Mouse (Mus musculus) midbrain, embryonic 10.5 days (tissue): ENCODE data around the gene Top2b. TPM values are rescaled to one million over a fixed set of nuclear protein-coding genes. Genes with fewer than 3 reads are reported as not detected.

ENCODE experiments used
- DNase-seq: peaks from one replicate; pipeline ENCODE4 v3.0.0-alpha.2; 2017; ENCODE audit warnings: low spot score
- H3K27ac ChIP-seq: fragments of 300-500 bp; sonication (generic); replicated peaks from 2 replicates; pipeline ENCODE4 v1.5.1; 2016; ENCODE audit warnings: mild to moderate bottlenecking
- H3K27me3 ChIP-seq: fragments of 300-500 bp; sonication (generic); 2 replicates; pipeline ENCODE4 v1.6.1; 2016; ENCODE audit warnings: low read depth, mild to moderate bottlenecking; ENCODE audit not compliant: poor library complexity, severe bottlenecking
- H3K36me3 ChIP-seq: fragments of 300-500 bp; sonication (generic); 2 replicates; pipeline ENCODE4 v1.6.1; 2016; ENCODE audit warnings: mild to moderate bottlenecking, moderate library complexity
- H3K4me1 ChIP-seq: fragments of 300-500 bp; sonication (generic); 2 replicates; pipeline ENCODE4 v1.6.1; 2016
- H3K4me3 ChIP-seq: fragments of 300-500 bp; sonication (generic); 2 replicates; pipeline ENCODE4 v1.5.1; 2016; ENCODE audit warnings: mild to moderate bottlenecking, moderate library complexity
- H3K9me3 ChIP-seq: fragments of 300-500 bp; sonication (generic); replicated peaks from 2 replicates; pipeline ENCODE4 v1.6.1; 2016; ENCODE audit warnings: mild to moderate bottlenecking
- WGBS: fragments of 180-500 bp; shearing (Covaris S2); methylation state at CpG from one replicate; pipeline ENCODE4 v1.1.7; 2016; 5-methylcytosine and 5-hydroxymethylcytosine counted together
- polyA plus RNA-seq: library from polyadenylated mRNA; unstranded; fragments of >200 nt; fragmentation: Nextera tagmentation; extraction: Ambion mirVana; gene quantifications from 2 replicates; pipeline ENCODE4 v1.2.1, GENCODE M21; 2016

Gene Top2b
- polyA plus RNA-seq, 1 experiment from 2014 or later: 64.5 TPM

DNA sequence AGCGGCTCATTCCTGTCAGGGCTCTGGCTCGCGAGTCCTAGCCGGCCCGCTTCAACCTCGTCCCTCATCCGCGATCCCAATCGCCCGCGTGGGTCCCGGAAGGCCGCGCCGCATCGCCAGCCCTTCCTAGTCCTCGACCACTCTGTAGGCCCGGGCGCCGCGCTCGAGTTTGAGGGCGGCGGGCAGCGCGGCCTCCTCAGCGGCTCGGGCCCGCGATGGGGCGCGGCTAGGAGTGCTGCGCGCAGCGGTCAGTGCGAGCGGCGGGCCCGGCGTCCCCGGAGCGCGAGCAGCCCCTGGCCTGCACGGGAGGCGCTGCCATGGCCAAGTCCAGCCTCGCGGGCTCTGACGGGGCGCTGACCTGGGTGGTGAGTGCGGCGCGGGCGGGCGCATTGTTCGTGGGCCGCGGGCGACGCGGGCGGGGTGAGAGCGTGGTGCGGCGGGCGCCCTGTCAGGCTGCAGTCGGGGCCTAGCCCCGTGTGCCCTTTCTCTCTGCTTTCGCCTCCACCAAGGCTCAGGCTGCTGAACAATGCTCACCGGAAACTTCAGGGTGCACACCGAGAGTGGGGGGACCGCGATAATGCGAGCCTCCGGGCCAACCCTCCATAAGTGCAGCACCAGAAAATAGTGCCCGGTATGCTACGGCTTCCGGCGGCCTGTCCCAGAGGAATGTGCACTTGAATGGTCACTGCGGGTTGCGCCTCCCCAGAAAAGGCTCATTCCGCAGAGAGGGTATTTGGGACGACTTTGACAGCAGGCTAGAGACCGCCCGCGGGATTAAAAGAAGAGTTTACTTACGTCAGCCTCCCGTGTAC is 589 bp downstream of the Top2b start:
- no peaks in the 10 kb centered on the region for H3K27me3 ChIP-seq
- WGBS: under 1% methylated on average over 84 of the region's 87 CpGs
- no peaks in the 10 kb centered on the region for H3K9me3 ChIP-seq
- DNase-seq: peak; percentile 74
- H3K4me1 ChIP-seq: peaks cover 25% of the 10 kb centered on the region
- H3K4me3 ChIP-seq: peak overlapping the region; percentile 93
- peaks cover 12% of the 10 kb centered on the region for H3K36me3 ChIP-seq
- H3K27ac ChIP-seq: peak overlapping the region; percentile 99

DNA sequence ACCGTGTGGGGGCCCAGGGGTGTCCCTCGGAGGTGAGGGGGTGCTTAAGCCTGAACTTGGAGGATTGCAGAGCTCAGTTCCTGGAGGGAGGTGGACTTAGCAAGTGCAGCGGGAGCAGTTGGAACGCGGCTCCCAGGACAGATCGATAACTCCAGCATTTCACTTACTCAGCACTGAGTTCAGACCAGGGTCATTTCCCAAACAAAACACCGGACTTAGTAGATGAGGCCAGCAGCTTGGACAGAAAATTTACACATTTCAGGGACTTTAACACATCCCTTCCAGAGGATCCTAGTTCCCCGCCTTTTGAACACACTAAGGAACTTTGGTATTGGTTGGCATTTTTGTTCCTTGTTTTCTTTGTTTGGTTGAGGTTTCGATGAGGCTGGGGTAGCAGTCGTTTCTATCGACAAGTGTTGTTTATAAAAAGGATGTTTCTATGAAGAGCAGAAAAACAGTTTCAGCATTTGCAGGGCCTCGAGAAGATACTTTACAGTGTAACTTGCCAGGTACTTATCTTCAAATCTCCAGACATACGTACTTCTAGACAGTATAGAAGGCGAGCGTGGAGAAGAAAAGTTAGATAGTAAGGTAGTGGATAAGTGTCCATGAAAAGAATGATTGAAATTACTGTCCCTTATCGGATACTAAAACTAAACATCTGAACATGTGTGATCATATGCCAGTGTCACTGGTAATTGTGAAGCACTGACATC is 1.4 kb downstream of the Top2b start:
- peaks cover 25% of the 10 kb centered on the region for H3K4me1 ChIP-seq
- no peaks in the 10 kb centered on the region for H3K27me3 ChIP-seq
- H3K9me3 ChIP-seq: no peaks in the 10 kb centered on the region
- WGBS: 24% methylated on average over 16 of the region's 16 CpGs
- no peak for DNase-seq
- peaks cover 19% of the 10 kb centered on the region for H3K36me3 ChIP-seq
- H3K27ac ChIP-seq: peak overlapping the region; percentile 99
- H3K4me3 ChIP-seq: peak overlapping the region; percentile 93

DNA sequence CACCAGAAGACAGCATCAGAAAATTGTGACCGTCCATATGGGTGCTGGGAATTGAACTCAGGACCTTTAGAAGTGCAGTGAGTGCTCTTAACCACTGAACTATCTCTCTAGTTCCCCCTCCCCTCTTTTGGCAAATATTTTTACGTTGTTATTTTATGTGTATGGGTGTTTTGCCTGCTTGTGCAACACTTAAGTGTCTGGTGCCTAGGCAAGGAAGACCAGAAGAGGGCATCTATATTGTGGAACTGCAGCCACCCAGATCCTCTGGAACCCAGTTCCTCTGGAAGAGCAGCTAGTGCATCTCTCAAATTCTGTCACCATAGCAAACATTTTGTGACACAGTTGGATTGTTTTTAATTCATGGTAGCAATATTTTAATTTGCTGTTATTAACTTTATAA is 2.0 kb downstream of the Top2b start:
- no peaks in the 10 kb centered on the region for H3K27me3 ChIP-seq

DNA sequence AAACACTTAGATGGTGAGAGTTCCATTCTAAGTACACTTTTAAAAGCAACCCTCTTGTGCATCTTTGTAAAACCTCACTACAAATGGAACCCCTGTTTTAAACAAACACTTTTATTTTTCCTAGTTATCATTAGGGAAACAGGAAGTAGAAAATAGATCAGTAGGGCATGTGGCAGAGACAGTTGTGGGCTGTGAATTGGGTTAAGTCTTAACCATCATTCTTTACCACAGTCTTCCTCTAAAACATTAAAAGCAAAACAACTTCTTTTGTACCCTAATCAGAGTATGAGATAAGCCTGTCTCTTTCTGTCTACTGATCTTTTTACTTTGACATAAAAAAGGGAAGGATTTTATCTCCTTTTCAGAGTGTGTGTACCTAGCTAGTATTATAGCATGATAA is 7.8 kb downstream of the Top2b start:
- Histone ChIP-seq H3K36me3 (peaks cover 25% of the 10 kb centered on the region), H3K27ac (no peak overlapping the region), H3K4me1 (peaks cover 4% of the 10 kb centered on the region), H3K27me3 (no peaks in the 10 kb centered on the region), H3K9me3 (no peaks in the 10 kb centered on the region), H3K4me3 (no peak overlapping the region)
- no peak for DNase-seq

More for the DNA sequence above, 2.0 kb downstream of the Top2b start:
- H3K4me1 ChIP-seq: peaks cover 25% of the 10 kb centered on the region
- DNase-seq: no peak
- H3K27ac ChIP-seq: no peak overlapping the region
- no peaks in the 10 kb centered on the region for H3K9me3 ChIP-seq
- peak overlapping the region; percentile 93 for H3K4me3 ChIP-seq
- H3K36me3 ChIP-seq: peaks cover 19% of the 10 kb centered on the region
- 64% methylated on average over 2 of the region's 2 CpGs for WGBS

DNA sequence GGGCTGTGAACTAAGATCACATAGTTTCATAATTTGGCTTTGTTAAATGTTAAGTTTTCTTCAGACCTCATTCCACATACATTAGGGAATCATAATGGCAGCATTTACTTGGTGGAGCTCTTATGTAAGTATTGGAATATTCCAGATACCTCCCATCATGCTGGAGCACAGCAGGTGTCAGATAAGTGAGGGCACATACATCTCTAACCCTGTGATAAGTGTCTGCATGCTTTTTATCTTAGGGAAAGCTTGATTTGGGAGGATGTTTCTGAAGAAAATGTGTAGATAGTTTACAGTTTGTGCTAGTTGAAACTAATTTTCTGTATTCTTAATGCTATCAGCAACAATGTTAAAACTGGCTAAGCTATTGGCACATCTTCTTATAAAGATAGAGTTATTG is 8.2 kb downstream of the Top2b start:
- H3K36me3 ChIP-seq: peaks cover 25% of the 10 kb centered on the region
- no peaks in the 10 kb centered on the region for H3K27me3 ChIP-seq
- no peaks in the 10 kb centered on the region for H3K4me1 ChIP-seq
- H3K4me3 ChIP-seq: no peak overlapping the region
- no peaks in the 10 kb centered on the region for H3K9me3 ChIP-seq
- DNase-seq: no peak
- H3K27ac ChIP-seq: no peak overlapping the region

DNA sequence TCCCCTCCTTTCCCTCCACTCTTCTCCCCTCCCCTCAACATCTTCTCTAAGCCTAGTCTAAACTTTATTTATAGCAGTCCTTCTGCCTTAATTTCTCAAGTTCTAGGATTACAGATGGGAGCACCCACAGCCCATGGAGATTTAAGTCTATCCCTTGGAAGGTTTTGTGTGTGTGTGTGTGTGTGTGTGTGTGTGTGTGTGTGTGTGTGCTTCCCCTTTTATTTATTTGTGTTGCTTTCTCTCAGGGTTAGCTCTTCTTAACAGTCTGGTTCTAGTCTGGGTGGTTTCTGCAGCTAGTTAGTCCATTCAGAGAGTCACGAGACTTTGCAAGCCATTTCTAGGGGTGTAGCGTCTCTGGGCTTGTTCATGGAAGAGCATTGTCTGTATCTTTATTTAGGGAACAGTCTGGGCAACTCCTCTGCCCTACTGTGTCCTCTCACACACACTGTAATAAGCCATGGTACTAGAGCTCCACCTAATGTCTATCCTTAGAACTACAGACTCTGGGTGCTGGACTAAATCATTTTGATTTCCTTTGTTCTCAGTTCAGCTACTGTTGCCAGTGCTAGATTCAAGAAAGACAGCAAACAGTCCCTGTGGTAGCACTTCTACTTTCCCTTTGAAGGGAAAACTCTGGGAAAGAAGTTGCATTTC is 15.1 kb downstream of the Top2b start:
- peak; percentile 27 for DNase-seq
- Histone ChIP-seq H3K27me3 (no peaks in the 10 kb centered on the region), H3K4me1 (peaks cover 8% of the 10 kb centered on the region), H3K36me3 (peaks cover 8% of the 10 kb centered on the region; the same call in 1 of the 2 replicates), H3K9me3 (no peaks in the 10 kb centered on the region), H3K27ac (peak overlapping the region; percentile 71), H3K4me3 (no peak overlapping the region)
- 13% methylated on average over 2 of the region's 2 CpGs for whole genome bisulfite sequencing

DNA sequence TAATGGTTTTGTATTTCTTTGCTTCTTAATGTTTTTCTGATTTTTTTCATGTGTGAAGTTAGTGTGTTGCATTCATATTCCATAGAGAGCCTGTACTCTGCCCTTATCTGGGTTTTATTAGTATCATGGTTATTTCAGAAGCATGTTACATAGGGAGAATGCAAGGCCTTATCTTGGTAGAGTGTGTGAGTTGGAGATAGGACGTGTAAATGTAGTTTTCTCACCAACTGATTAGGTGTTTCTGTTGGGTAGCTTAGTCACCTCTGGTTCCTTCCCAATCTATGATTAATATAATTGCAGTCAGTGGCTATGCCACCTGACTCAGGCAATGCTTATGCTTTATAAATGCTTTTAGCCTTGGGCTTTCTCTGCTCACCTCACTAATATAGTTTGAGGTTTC is 19.8 kb downstream of the Top2b start:
- Histone ChIP-seq H3K4me3 (no peak overlapping the region), H3K27ac (no peak overlapping the region), H3K9me3 (no peaks in the 10 kb centered on the region), H3K36me3 (peaks cover 30% of the 10 kb centered on the region), H3K4me1 (peaks cover 6% of the 10 kb centered on the region), H3K27me3 (no peaks in the 10 kb centered on the region)
- 81% methylated on average over 1 of the region's 1 CpGs for WGBS
- DNase-seq: no peak

DNA sequence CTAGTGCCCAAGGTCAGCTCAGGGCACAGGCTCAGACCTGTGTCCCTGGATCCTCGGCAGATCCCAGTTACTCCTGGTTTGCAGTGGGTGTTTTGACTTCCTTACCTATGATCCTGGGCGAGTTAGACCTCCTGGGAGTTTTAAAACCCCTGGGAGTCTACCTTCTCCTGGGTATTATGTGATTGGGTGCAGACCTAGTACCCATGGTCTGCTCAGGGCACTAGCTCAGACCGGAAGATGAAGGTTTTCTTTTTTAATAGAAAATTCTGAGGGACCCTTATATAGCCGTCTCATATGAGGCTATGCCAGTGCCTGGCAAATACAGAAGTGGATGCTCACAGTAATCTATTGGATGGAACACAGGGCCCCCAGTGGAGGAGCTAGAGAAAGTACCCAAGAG is 40.2 kb downstream of the Top2b start:
- Histone ChIP-seq H3K4me3 (no peak overlapping the region), H3K9me3 (no peaks in the 10 kb centered on the region), H3K27ac (no peak overlapping the region), H3K27me3 (no peaks in the 10 kb centered on the region), H3K36me3 (peaks cover 80% of the 10 kb centered on the region), H3K4me1 (no peaks in the 10 kb centered on the region)
- WGBS: 91% methylated on average over 4 of the region's 4 CpGs
- no peak for DNase-seq

DNA sequence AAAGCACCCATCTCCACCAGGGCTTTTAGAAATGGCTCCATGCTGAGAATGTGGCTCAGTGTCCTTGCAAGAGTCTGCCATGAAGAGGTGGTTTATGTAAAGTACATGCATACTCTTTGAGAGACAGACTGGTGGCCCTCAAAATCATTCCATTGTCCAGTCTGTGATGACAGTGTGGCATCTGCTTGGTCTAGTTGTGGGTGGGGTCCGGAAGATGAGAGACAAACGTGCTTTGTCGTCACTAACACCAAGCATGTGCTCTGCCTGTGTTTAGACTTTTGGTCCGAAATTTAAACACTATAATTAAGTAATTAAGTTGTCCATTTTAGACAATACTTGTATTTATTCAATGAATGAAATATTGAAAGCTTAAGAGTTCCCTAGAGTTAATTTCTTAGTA is 49.2 kb downstream of the Top2b start:
- DNase-seq: no peak
- 88% methylated on average over 4 of the region's 4 CpGs for WGBS
- H3K4me1 ChIP-seq: no peaks in the 10 kb centered on the region
- no peaks in the 10 kb centered on the region for H3K9me3 ChIP-seq
- no peaks in the 10 kb centered on the region for H3K27me3 ChIP-seq
- peaks cover 79% of the 10 kb centered on the region for H3K36me3 ChIP-seq
- no peak overlapping the region for H3K27ac ChIP-seq
- H3K4me3 ChIP-seq: no peak overlapping the region

DNA sequence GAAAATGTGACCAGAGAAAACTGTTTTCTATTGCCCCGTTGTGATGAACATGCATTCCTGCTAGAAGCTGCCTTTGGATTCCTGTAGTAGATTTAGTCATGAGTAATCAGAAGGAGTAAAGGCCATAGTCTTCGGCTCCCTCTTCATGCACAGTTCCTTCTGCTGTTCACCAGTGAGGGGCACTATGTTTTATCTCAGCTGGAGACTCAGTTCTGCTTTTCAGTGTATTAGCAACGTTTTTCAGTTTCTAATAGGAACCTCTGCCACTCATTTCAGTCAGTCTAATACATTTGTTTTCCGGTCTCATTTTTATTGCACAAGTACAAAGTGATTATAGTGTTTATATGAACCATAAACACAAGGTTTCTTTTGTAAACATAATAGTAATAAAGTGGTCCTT is 62.6 kb downstream of the Top2b start:
- H3K9me3 ChIP-seq: no peaks in the 10 kb centered on the region
- peaks cover 97% of the 10 kb centered on the region for H3K36me3 ChIP-seq
- H3K27ac ChIP-seq: no peak overlapping the region
- no peaks in the 10 kb centered on the region for H3K27me3 ChIP-seq
- DNase-seq: no peak
- 86% methylated on average over 4 of the region's 4 CpGs for WGBS
- no peak overlapping the region for H3K4me3 ChIP-seq
- no peaks in the 10 kb centered on the region for H3K4me1 ChIP-seq

DNA sequence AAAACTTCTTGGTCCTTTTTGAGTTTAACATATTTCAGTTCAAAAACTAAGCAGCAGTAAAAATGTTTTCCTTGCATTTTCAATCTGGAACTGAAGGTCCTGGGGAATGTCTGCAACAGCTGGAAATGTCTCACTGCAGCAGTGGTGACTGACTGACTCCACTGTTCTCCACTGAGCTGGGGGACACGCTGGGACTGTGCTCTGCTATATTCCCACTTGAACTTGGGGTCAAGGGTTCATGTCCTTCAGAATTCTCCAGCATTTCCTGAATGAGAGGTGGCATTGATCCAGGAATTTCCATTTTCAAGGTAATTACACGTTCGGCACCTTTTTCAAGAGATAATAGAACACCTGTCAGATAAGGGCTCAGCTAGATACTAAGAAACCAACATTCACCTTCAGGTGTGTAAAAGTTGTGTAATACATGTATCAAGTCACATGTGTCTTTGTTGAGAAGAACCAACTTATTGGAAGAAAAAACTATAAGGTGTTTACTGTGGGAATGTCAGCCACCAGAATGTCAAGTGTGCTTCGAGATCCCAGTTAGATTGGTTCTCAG is 67.0 kb downstream of the Top2b start:
- H3K9me3 ChIP-seq: no peaks in the 10 kb centered on the region
- H3K27ac ChIP-seq: no peak overlapping the region
- WGBS: 88% methylated on average over 4 of the region's 4 CpGs
- DNase-seq: no peak
- H3K27me3 ChIP-seq: no peaks in the 10 kb centered on the region
- no peak overlapping the region for H3K4me3 ChIP-seq
- no peaks in the 10 kb centered on the region for H3K4me1 ChIP-seq
- peaks cover 68% of the 10 kb centered on the region for H3K36me3 ChIP-seq

DNA sequence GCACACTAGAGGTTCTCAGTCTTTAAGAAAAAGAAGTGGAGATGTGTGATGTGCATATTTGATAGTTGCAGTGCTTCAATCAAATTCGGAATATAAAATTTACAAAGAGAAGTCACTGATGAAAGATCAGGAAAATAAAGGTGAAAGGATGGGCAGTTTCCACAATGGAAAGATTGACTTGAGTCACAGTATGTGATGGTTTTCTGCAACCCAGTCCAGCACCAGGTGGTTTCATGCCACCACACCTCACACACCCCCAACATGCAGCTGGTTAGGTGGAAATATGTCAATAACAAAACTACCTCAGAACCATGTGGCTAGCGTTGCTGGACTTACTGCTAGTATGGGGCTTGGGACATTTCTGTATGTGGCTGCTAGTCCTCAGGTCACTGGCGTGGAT is 67.6 kb downstream of the Top2b start:
- Histone ChIP-seq H3K9me3 (no peaks in the 10 kb centered on the region), H3K4me3 (no peak overlapping the region), H3K27ac (no peak overlapping the region), H3K36me3 (peaks cover 63% of the 10 kb centered on the region), H3K4me1 (no peaks in the 10 kb centered on the region), H3K27me3 (no peaks in the 10 kb centered on the region)
- 90% methylated on average over 3 of the region's 3 CpGs for WGBS
- no peak for DNase-seq

DNA sequence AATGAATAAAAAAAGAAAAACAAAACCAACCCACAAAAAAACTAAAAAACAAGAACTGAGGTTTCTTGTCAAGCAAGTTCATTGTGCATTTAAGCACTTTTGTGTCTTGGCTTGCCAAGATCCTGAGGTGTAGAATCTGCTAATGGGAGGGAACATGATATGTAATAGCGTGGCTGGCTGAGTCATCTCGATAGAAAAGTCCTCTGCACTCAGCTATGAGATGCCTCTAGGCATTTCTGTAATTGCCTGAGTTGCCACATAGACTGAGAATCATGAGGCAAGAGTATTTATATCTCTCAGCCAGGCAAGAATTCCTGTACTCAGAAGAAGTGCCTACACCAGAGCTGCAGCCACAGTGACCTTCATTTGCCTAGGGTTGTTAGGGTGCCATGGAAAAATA is 68.2 kb downstream of the Top2b start:
- H3K36me3 ChIP-seq: peaks cover 59% of the 10 kb centered on the region

More for the DNA sequence above, 68.2 kb downstream of the Top2b start:
- no peak for DNase-seq
- Histone ChIP-seq H3K4me3 (no peak overlapping the region), H3K27ac (no peak overlapping the region), H3K4me1 (no peaks in the 10 kb centered on the region), H3K9me3 (no peaks in the 10 kb centered on the region), H3K27me3 (no peaks in the 10 kb centered on the region)
- 80% methylated on average over 2 of the region's 2 CpGs for WGBS
